Mouse (Mus musculus): ENCODE results near the gene Pde11a. TPM values are rescaled to one million over a fixed set of nuclear protein-coding genes. Genes with fewer than 3 reads are reported as not detected.
A peak's percentile ranks its signal among the peaks of the same experiment; 100 is the strongest.

The Pde11a gene
- total RNA-seq, 2 experiments from 2014 or later = 0.14 to 0.25 TPM

GRCm38 (mm10) chr2:76324463-76324862 is 14.1 kb downstream of the Pde11a start:
- no peak for DNase-seq
- intact Hi-C loops (cut with DNase I) = no loop called here

- intact Hi-C loops (cut with DNase I) = no loop called here
- no peak for DNase-seq
Observed at GRCm38 (mm10) chr2:76323185-76323875, 15.2 kb downstream of the Pde11a start.

- no peak for DNase-seq
- intact Hi-C loops (cut with DNase I) = no loop called here
Observed at GRCm38 (mm10) chr2:76320336-76320735, 18.2 kb downstream of the Pde11a start.

GRCm38 (mm10) chr2:76319231-76319630 is 19.3 kb downstream of the Pde11a start:
- intact Hi-C loops (cut with DNase I) = no loop called here
- DNase-seq = no peak

- intact Hi-C loops (cut with DNase I) = no loop called here
- DNase-seq = no peak
Observed at GRCm38 (mm10) chr2:76287671-76288070, 50.9 kb downstream of the Pde11a start.

- peak; percentile 35 to 60 for DNase-seq
- intact Hi-C loops (cut with DNase I) = no loop called here
Observed at GRCm38 (mm10) chr2:76286288-76286740, 52.3 kb downstream of the Pde11a start.

- no peak for DNase-seq
- intact Hi-C loops (cut with DNase I) = no loop called here
Observed at GRCm38 (mm10) chr2:76285150-76285549, 53.4 kb downstream of the Pde11a start.

GRCm38 (mm10) chr2:76283378-76284132 is 55.0 kb downstream of the Pde11a start:
- DNase-seq = peak; percentile 73 to 76
- intact Hi-C loops (cut with DNase I) = no loop called here

GRCm38 (mm10) chr2:76269494-76269893 is 69.1 kb downstream of the Pde11a start:
- intact Hi-C loops (cut with DNase I) = no loop called here
- no peak for DNase-seq

- intact Hi-C loops (cut with DNase I) = no loop called here
- DNase-seq = no peak
Observed at GRCm38 (mm10) chr2:76267335-76267734, 71.2 kb downstream of the Pde11a start.

GRCm38 (mm10) chr2:76266622-76267021 is 72.0 kb downstream of the Pde11a start:
- DNase-seq = no peak
- intact Hi-C loops (cut with DNase I) = no loop called here

- no peak for DNase-seq
- intact Hi-C loops (cut with DNase I) = no loop called here
Observed at GRCm38 (mm10) chr2:76264258-76264657, 74.3 kb downstream of the Pde11a start.

- DNase-seq = no peak
- intact Hi-C loops (cut with DNase I) = no loop called here
Observed at GRCm38 (mm10) chr2:76262661-76263060, 75.9 kb downstream of the Pde11a start.

GRCm38 (mm10) chr2:76254833-76255232 is 83.7 kb downstream of the Pde11a start:
- intact Hi-C loops (cut with DNase I) = loop anchor here (2.0 to 10.0 kb wide), 2 partner anchors 108 to 130 kb away; no protein-coding TSS in a partner anchor
- DNase-seq = peak; percentile 54 to 72

GRCm38 (mm10) chr2:76251379-76251778 is 87.2 kb downstream of the Pde11a start:
- no peak for DNase-seq
- intact Hi-C loops (cut with DNase I) = loop anchor here (10.0 kb wide), 1 partner anchor 127 kb away; no protein-coding TSS in a partner anchor

GRCm38 (mm10) chr2:76248242-76248641 is 90.3 kb downstream of the Pde11a start:
- intact Hi-C loops (cut with DNase I) = no loop called here
- DNase-seq = no peak

- DNase-seq = no peak
- intact Hi-C loops (cut with DNase I) = no loop called here
Observed at GRCm38 (mm10) chr2:76239175-76239574, 99.4 kb downstream of the Pde11a start.

GRCm38 (mm10) chr2:76238496-76238895 is 100.1 kb downstream of the Pde11a start:
- DNase-seq = no peak
- intact Hi-C loops (cut with DNase I) = no loop called here

GRCm38 (mm10) chr2:76237638-76238420 is 100.7 kb downstream of the Pde11a start:
- intact Hi-C loops (cut with DNase I) = no loop called here
- DNase-seq = no peak

- intact Hi-C loops (cut with DNase I) = no loop called here
- no peak for DNase-seq
Observed at GRCm38 (mm10) chr2:76220364-76221108, 118.0 kb downstream of the Pde11a start.

Data from heart, postnatal 10 days (tissue).